Mouse (Mus musculus) neural tube, embryonic 13.5 days (tissue): ENCODE results near the gene Anks1. TPM values are rescaled to one million over a fixed set of nuclear protein-coding genes. Genes with fewer than 3 reads are reported as not detected.
"Not testable (repeated sequence)": the region's sequence is repeated elsewhere in the genome, so short reads cannot be mapped to it uniquely, and the experiment has no call there.

Experiments used
- ATAC-seq: fragments of 200-750 bp; cut with Nextera tagmentation; 2 replicates; pipeline ENCODE4 v1.8.0; 2017; ENCODE audit warnings: low read depth, mild to moderate bottlenecking, moderate TSS enrichment, moderate library complexity
- H3K27ac ChIP-seq: fragments of 300-500 bp; sonication (generic); replicated peaks from 2 replicates; pipeline ENCODE4 v1.5.1; 2015; ENCODE audit warnings: moderate library complexity, mild to moderate bottlenecking, inconsistent platforms
- H3K27me3 ChIP-seq: fragments of 300-500 bp; sonication (generic); 2 replicates; pipeline ENCODE4 v1.6.1; 2015; ENCODE audit warnings: mild to moderate bottlenecking, inconsistent platforms
- H3K36me3 ChIP-seq: fragments of 300-500 bp; sonication (generic); 2 replicates; pipeline ENCODE4 v1.6.1; 2015; ENCODE audit warnings: mild to moderate bottlenecking, inconsistent platforms
- H3K4me1 ChIP-seq: fragments of 300-500 bp; sonication (generic); replicated peaks from 2 replicates; pipeline ENCODE4 v1.6.1; 2015; ENCODE audit warnings: inconsistent platforms
- H3K4me2 ChIP-seq: fragments of 300-500 bp; sonication (generic); 2 replicates; pipeline ENCODE4 v1.6.1; 2015; ENCODE audit warnings: inconsistent platforms, mild to moderate bottlenecking, moderate library complexity
- H3K4me3 ChIP-seq: fragments of 300-500 bp; sonication (generic); 2 replicates; pipeline ENCODE4 v1.5.1; 2015; ENCODE audit warnings: mild to moderate bottlenecking, inconsistent platforms
- H3K9ac ChIP-seq: fragments of 300-500 bp; sonication (generic); 2 replicates; pipeline ENCODE4 v1.6.1; 2015; ENCODE audit warnings: moderate library complexity, mild to moderate bottlenecking, inconsistent platforms
- H3K9me3 ChIP-seq: fragments of 300-500 bp; sonication (generic); 2 replicates; pipeline ENCODE4 v1.6.1; 2016; ENCODE audit warnings: inconsistent platforms
- WGBS: fragments of 180-500 bp; shearing (Covaris S2); methylation state at CpG from one replicate; pipeline ENCODE4 v1.1.7; 2015; 5-methylcytosine and 5-hydroxymethylcytosine counted together
- polyA plus RNA-seq: library from polyadenylated mRNA; unstranded; fragments of >200 nt; fragmentation: Nextera tagmentation; extraction: Ambion mirVana; gene quantifications from 2 replicates; pipeline ENCODE4 v1.2.1, GENCODE M21; 2015

Gene Anks1
- polyA plus RNA-seq, 1 experiment from 2014 or later, result 61.9 TPM

DNA sequence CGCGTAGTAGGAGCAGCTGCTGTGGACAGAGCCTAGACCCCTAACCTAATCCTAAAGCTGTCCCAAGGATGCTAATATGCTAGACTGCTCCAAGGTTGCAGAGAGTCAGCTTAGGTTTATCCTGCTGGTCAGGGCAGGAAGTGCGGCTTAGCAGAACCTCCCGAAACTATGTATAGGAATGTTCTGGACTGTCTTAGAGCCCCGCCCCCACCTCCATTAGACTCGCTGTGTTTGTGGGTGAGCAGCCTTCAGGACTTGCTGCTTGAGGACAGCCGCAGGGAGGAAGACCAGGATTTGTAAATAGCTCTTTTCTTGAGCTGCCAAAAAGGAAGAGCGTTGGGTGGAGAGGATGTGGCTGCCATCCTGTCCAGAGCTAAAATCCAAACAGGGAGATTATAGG lies 60.3 kb downstream of the Anks1 start:
- no peaks in the 10 kb centered on the region for H3K9me3 ChIP-seq
- WGBS, result 77% methylated on average over 8 of the region's 8 CpGs
- H3K4me2 ChIP-seq, result no peak overlapping the region
- peaks cover 10% of the 10 kb centered on the region for H3K4me1 ChIP-seq
- no peak overlapping the region for H3K9ac ChIP-seq
- H3K4me3 ChIP-seq, result no peak overlapping the region
- 0 out of 2 replicates have a peak overlapping the region, but pooled peaks have one; percentile 24 for H3K27ac ChIP-seq
- H3K27me3 ChIP-seq, result no peaks in the 10 kb centered on the region
- H3K36me3 ChIP-seq, result no peaks in the 10 kb centered on the region
- no peak for ATAC-seq

GRCm38 (mm10) chr17:27969896-27970295 lies 60.8 kb downstream of the Anks1 start:
- H3K27ac ChIP-seq, result 0 out of 2 replicates have a peak overlapping the region, but pooled peaks have one; percentile 24

GRCm38 (mm10) chr17:27970305-27970704 lies 61.2 kb downstream of the Anks1 start:
- Histone ChIP-seq H3K27me3 (no peaks in the 10 kb centered on the region), H3K9ac (no peak overlapping the region), H3K4me1 (peaks cover 10% of the 10 kb centered on the region; the same call in 1 of the 2 replicates), H3K4me2 (no peak overlapping the region), H3K4me3 (no peak overlapping the region), H3K36me3 (0 out of 2 replicates have a peak, but pooled peaks cover 5% of the 10 kb centered on the region), H3K9me3 (no peaks in the 10 kb centered on the region), H3K27ac (0 out of 2 replicates have a peak overlapping the region, but pooled peaks have one; percentile 24)
- 86% methylated on average over 5 of the region's 5 CpGs for WGBS
- no peak for ATAC-seq

More at GRCm38 (mm10) chr17:27969896-27970295, 60.8 kb downstream of the Anks1 start:
- 75% methylated on average over 5 of the region's 5 CpGs for WGBS
- Histone ChIP-seq H3K9me3 (no peaks in the 10 kb centered on the region), H3K4me1 (peaks cover 10% of the 10 kb centered on the region; the same call in 1 of the 2 replicates), H3K27me3 (no peaks in the 10 kb centered on the region), H3K9ac (no peak overlapping the region), H3K4me2 (no peak overlapping the region), H3K4me3 (no peak overlapping the region), H3K36me3 (0 out of 2 replicates have a peak, but pooled peaks cover 1% of the 10 kb centered on the region)
- no peak for ATAC-seq

GRCm38 (mm10) chr17:27971496-27971895 lies 62.4 kb downstream of the Anks1 start:
- Histone ChIP-seq H3K27me3 (no peaks in the 10 kb centered on the region), H3K4me1 (peaks cover 10% of the 10 kb centered on the region; the same call in 1 of the 2 replicates), H3K27ac (no peak overlapping the region), H3K9me3 (no peaks in the 10 kb centered on the region), H3K9ac (no peak overlapping the region), H3K4me3 (no peak overlapping the region), H3K4me2 (no peak overlapping the region), H3K36me3 (peaks cover 11% of the 10 kb centered on the region)
- no peak for ATAC-seq
- 90% methylated on average over 9 of the region's 9 CpGs for WGBS

DNA sequence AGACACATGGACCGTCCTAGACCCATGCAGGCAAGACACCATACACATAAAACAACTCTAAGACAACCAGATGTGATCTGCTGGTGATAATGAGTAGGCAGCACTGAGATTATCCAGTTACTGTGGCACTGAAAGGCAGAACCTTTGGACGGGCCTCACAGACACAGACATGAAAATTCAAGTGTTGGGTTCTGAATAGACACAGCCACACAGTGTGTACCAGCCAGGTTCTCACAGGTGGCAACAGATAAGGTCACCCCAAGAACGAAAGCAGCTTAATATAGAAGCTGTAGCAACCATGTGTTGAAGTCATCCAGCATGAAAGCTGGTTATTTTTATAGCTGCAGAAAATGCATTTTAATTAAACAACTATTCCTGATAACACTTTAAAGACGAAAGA lies 64.2 kb downstream of the Anks1 start:
- Histone ChIP-seq H3K9me3 (no peaks in the 10 kb centered on the region), H3K9ac (no peak overlapping the region), H3K27ac (no peak overlapping the region), H3K27me3 (no peaks in the 10 kb centered on the region), H3K36me3 (peaks cover 30% of the 10 kb centered on the region), H3K4me1 (peaks cover 10% of the 10 kb centered on the region; the same call in 1 of the 2 replicates), H3K4me2 (no peak overlapping the region), H3K4me3 (no peak overlapping the region)
- no peak for ATAC-seq
- WGBS, result 95% methylated on average over 4 of the region's 4 CpGs

GRCm38 (mm10) chr17:27976266-27976665 lies 67.2 kb downstream of the Anks1 start:
- H3K4me1 ChIP-seq, result no peaks in the 10 kb centered on the region
- peaks cover 41% of the 10 kb centered on the region for H3K36me3 ChIP-seq
- no peak overlapping the region for H3K4me2 ChIP-seq
- H3K9me3 ChIP-seq, result no peaks in the 10 kb centered on the region
- WGBS, result 90% methylated on average over 14 of the region's 14 CpGs
- H3K9ac ChIP-seq, result no peak overlapping the region
- ATAC-seq, result no peak
- H3K27me3 ChIP-seq, result no peaks in the 10 kb centered on the region
- no peak overlapping the region for H3K27ac ChIP-seq
- H3K4me3 ChIP-seq, result no peak overlapping the region

GRCm38 (mm10) chr17:27977008-27977636 lies 68.0 kb downstream of the Anks1 start:
- no peak overlapping the region for H3K27ac ChIP-seq
- H3K4me1 ChIP-seq, result no peaks in the 10 kb centered on the region
- H3K36me3 ChIP-seq, result peaks cover 41% of the 10 kb centered on the region
- no peak overlapping the region for H3K9ac ChIP-seq
- no peak overlapping the region for H3K4me2 ChIP-seq
- no peak overlapping the region for H3K4me3 ChIP-seq
- ATAC-seq, result no peak
- 81% methylated on average over 3 of the region's 3 CpGs for WGBS
- no peaks in the 10 kb centered on the region for H3K9me3 ChIP-seq
- no peaks in the 10 kb centered on the region for H3K27me3 ChIP-seq

DNA sequence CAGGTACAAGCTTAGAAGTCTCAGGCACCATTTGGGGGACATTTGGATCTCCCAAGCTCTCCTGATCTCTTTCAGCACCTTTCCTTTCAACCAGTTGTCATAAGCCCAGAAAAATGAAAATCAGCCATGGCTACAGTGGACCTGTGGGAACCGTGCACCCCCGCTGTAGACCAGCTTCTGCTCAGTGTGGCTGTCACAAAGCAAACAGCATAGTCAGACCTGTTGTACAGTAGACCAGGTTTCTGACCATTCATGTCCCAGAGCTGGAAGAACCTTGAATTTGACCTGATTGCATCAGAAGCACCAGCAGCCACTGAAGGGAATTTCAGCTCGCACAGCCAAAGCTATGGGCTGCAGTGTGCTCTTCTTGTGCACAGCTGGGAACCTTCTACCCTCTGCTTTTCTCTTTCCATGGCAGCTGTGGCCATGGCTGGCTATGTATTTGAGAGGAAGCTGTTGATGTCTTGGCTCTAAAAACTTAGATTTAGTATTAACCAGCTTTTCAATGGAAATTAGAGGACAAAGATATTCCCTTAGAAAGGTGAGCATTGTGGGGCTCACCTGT lies 71.4 kb downstream of the Anks1 start:
- WGBS, result 97% methylated on average over 3 of the region's 3 CpGs
- Histone ChIP-seq H3K27me3 (no peaks in the 10 kb centered on the region), H3K9ac (no peak overlapping the region), H3K4me3 (no peak overlapping the region), H3K36me3 (peaks cover 43% of the 10 kb centered on the region), H3K9me3 (no peaks in the 10 kb centered on the region), H3K27ac (no peak overlapping the region), H3K4me1 (no peaks in the 10 kb centered on the region), H3K4me2 (no peak overlapping the region)
- ATAC-seq, result no peak

DNA sequence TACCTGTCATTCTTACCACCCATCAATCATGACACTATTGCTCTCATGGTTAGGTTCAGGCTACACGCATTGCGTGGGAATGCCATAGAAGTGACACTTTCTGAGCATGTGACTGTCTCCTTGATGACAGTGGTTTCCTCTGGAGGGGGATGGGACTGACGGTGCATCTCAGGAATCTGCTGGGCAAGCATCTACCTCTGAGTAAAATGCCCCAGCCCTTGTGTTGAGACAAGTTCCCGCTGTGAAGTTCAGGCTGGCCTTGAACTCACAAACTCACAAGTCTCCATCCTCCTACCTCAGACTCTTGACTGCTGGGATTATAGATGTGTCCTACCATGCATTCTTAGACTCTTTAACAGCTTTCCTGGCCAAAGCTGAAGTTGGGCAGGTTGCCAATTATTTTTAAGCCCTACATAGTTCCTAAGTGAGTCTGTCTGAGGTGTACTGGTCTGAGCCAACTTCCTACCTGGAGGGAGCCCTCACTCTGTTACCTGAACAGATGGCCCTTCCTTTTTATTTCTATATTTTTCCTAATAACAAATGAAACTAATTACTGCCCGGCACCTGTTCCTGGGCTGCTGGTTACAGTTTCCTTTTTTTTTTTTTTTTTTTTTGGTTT lies 72.5 kb downstream of the Anks1 start:
- Histone ChIP-seq H3K36me3 (peaks cover 48% of the 10 kb centered on the region), H3K4me3 (no peak overlapping the region), H3K4me1 (no peaks in the 10 kb centered on the region), H3K9me3 (no peaks in the 10 kb centered on the region), H3K27me3 (no peaks in the 10 kb centered on the region), H3K4me2 (no peak overlapping the region), H3K27ac (no peak overlapping the region), H3K9ac (no peak overlapping the region)
- ATAC-seq, result no peak
- 87% methylated on average over 5 of the region's 5 CpGs for WGBS

- not testable (repeated sequence) for ATAC-seq, H3K4me3 ChIP-seq, H3K27me3 ChIP-seq, H3K9me3 ChIP-seq, H3K9ac ChIP-seq, H3K4me1 ChIP-seq, H3K27ac ChIP-seq, H3K4me2 ChIP-seq
- WGBS, result 89% methylated on average over 14 of the region's 14 CpGs
- H3K36me3 ChIP-seq, result peaks cover 48% of the 10 kb centered on the region
Measured at GRCm38 (mm10) chr17:27982070-27982457, 73.0 kb downstream of the Anks1 start.

- ATAC-seq, result no peak
- Histone ChIP-seq H3K9me3 (no peaks in the 10 kb centered on the region), H3K4me2 (no peak overlapping the region), H3K4me1 (no peaks in the 10 kb centered on the region), H3K27me3 (no peaks in the 10 kb centered on the region), H3K4me3 (no peak overlapping the region), H3K36me3 (peaks cover 48% of the 10 kb centered on the region), H3K27ac (no peak overlapping the region), H3K9ac (no peak overlapping the region)
- WGBS, result 79% methylated on average over 7 of the region's 7 CpGs
Measured at GRCm38 (mm10) chr17:27982712-27983266, 73.7 kb downstream of the Anks1 start.

DNA sequence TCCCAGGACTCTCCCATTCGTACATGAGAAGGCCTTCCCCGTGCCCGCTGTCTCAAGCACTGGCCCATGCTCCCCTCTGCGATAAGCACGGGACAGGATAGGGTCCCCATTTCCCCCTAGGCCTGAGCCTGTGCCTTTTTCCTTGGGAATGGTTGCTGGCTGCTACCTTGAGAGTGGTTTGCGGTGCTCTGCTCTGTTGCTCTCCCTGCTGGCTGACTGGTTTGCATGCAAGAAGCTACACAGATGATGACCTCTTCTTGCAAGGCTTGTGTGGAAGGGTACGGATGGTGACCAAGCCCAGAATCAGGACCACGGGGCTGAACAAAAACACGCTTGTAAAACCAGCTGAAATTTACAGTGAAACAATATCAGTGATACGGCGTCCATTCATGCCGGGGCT lies 75.3 kb downstream of the Anks1 start:
- H3K4me2 ChIP-seq, result no peak overlapping the region
- no peaks in the 10 kb centered on the region for H3K4me1 ChIP-seq
- WGBS, result 92% methylated on average over 12 of the region's 12 CpGs
- H3K36me3 ChIP-seq, result peaks cover 49% of the 10 kb centered on the region
- no peaks in the 10 kb centered on the region for H3K9me3 ChIP-seq
- H3K27ac ChIP-seq, result no peak overlapping the region
- ATAC-seq, result no peak
- no peak overlapping the region for H3K4me3 ChIP-seq
- no peaks in the 10 kb centered on the region for H3K27me3 ChIP-seq
- no peak overlapping the region for H3K9ac ChIP-seq
